Mouse (Mus musculus): Measurements from ENCODE around the gene Mfsd10. TPM values are rescaled to one million over a fixed set of nuclear protein-coding genes. Genes with fewer than 3 reads are reported as not detected.

Gene Mfsd10
- polyA plus RNA-seq, 1 experiment: 77.7 TPM

DNA sequence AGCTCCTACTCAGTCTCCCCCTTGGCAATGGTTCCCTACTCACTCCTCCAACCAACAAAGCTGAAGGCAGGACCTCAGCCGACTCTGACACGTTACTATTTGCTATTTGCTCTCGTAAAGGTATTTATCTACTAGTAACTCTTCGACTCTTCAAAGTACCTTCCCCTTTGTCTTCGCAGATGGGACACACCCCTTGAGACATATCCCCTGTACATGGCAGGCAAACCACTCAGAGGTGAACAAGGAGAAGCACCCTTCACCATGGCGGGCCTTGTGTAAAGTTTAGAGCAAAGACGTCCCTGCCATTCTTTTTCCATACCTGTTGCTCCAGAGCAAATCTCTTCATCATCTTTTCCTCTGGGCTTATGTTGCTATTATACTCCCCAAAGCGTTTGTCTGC is 20.5 kb upstream of the Mfsd10 start:
- Histone ChIP-seq H3K4me3 (replicated peaks; ENCODE audit: control insufficient read depth, low read depth, low read length) (no peak overlapping the region), H3K27ac (ENCODE audit: control insufficient read depth, insufficient read depth, low read depth, low read length, poor library complexity) (no peak overlapping the region), H3K4me1 (ENCODE audit: control insufficient read depth, insufficient read depth, low read length) (no peaks in the 10 kb centered on the region; the same call in 1 of the 2 replicates)
- WGBS: 90% methylated on average over 8 of the region's 8 CpGs
- TF ChIP-seq CTCF (IDR thresholded peaks at IDR 0.05; ENCODE audit: control insufficient read depth, insufficient read depth, low read length) (no peak), POLR2A (IDR thresholded peaks at IDR 0.05; ENCODE audit: borderline replicate concordance, control insufficient read depth, low read depth, low read length) (no peak)

DNA sequence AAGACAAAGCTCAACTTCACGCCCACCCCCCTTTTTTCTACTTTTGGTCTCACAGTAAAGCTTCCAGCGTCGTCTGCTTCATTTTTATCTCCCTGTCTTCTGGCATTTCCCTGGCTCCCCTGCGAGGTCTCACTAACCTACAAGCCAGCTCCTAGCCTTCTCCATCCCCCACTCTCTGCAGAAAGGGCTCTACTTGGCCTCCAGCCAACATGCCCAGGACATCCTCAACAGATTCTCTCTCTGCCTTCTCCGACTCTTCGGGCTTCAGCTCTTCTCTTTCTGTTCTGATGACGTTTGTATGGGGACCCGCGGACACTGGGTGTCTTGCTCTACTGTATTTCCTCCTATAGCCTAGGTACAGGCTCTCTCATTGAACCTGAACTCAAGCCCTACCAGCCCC is 17.9 kb upstream of the Mfsd10 start:
- TF ChIP-seq CTCF (IDR thresholded peaks at IDR 0.05; ENCODE audit: control insufficient read depth, insufficient read depth, low read length): no peak
- no peak for TF ChIP-seq POLR2A (IDR thresholded peaks at IDR 0.05; ENCODE audit: borderline replicate concordance, control insufficient read depth, low read depth, low read length)
- H3K4me1 ChIP-seq (ENCODE audit: control insufficient read depth, insufficient read depth, low read length): no peaks in the 10 kb centered on the region
- H3K4me3 ChIP-seq (replicated peaks; ENCODE audit: control insufficient read depth, low read depth, low read length): no peak overlapping the region
- no peak overlapping the region for H3K27ac ChIP-seq (ENCODE audit: control insufficient read depth, insufficient read depth, low read depth, low read length, poor library complexity)
- WGBS: 87% methylated on average over 9 of the region's 9 CpGs

DNA sequence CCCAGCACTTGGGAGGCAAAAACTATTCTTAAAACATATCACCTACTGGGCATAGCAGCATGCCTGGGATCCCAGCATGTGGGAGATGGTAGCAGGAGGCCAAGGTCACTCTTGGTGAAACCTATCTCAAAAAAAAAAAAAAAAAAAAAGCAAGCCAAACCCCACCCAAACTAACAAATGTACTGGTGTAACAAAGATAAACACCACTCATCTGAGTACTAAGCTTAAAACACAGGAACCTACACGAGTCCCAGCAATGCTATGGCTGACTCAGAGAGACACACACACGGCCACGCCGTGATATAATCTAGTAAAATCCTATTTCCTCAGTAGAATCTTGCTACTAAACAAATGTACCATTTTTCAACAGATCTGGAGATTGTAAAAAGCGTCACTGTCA is 15.9 kb upstream of the Mfsd10 start:
- Histone ChIP-seq H3K4me1 (ENCODE audit: control insufficient read depth, insufficient read depth, low read length) (no peaks in the 10 kb centered on the region), H3K4me3 (replicated peaks; ENCODE audit: control insufficient read depth, low read depth, low read length) (no peak overlapping the region), H3K27ac (ENCODE audit: control insufficient read depth, insufficient read depth, low read depth, low read length, poor library complexity) (no peak overlapping the region)
- no peak for TF ChIP-seq POLR2A (IDR thresholded peaks at IDR 0.05; ENCODE audit: borderline replicate concordance, control insufficient read depth, low read depth, low read length)
- no peak for TF ChIP-seq CTCF (IDR thresholded peaks at IDR 0.05; ENCODE audit: control insufficient read depth, insufficient read depth, low read length)
- WGBS: 60% methylated on average over 5 of the region's 5 CpGs

DNA sequence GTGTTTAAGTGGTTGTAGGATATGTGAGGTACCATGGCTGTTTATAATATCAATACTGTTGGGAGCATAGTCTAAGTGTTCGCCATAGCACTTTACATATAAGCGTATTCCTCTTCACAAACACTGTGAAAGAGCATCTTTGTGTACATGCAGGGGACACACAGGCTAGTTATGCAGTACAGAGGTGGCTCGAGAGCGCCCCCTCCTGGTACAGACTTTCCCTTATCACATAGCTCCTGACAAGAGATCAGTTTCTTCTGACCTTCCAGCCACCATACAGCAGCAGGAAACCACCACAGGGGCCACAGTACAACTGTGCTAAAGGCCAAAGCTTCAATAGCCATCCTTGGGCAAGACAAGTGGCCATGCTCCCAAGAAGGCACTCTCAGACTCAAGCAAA is 10.6 kb upstream of the Mfsd10 start:
- no peaks in the 10 kb centered on the region for H3K4me1 ChIP-seq (ENCODE audit: control insufficient read depth, insufficient read depth, low read length)
- H3K4me3 ChIP-seq (replicated peaks; ENCODE audit: control insufficient read depth, low read depth, low read length): no peak overlapping the region
- no peak overlapping the region for H3K27ac ChIP-seq (ENCODE audit: control insufficient read depth, insufficient read depth, low read depth, low read length, poor library complexity)
- TF ChIP-seq POLR2A (IDR thresholded peaks at IDR 0.05; ENCODE audit: borderline replicate concordance, control insufficient read depth, low read depth, low read length) (no peak), CTCF (IDR thresholded peaks at IDR 0.05; ENCODE audit: control insufficient read depth, insufficient read depth, low read length) (peak; percentile 87)
- WGBS: 46% methylated on average over 4 of the region's 4 CpGs

DNA sequence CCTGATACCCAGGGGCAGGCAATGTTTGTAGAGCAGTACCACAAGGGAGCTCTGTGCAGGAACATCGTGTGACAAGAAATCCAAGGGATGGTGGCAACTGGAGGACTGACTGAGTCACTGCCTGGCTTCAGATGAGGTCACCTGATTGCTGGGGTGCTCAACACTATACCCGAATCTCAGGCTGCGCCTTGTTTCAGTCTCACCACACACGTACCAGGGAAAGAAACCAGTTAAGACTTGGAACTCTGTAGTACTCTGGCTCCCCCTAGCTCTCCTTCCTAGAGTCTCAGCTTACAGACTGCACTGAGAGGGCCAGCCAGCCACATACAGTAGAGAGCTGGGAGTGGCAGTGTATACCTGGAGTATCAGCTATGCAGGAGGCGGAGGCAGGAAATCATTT is 5.9 kb upstream of the Mfsd10 start:
- WGBS: 59% methylated on average over 5 of the region's 5 CpGs
- no peak overlapping the region for H3K27ac ChIP-seq (ENCODE audit: control insufficient read depth, insufficient read depth, low read depth, low read length, poor library complexity)
- no peak overlapping the region for H3K4me3 ChIP-seq (replicated peaks; ENCODE audit: control insufficient read depth, low read depth, low read length)
- H3K4me1 ChIP-seq (ENCODE audit: control insufficient read depth, insufficient read depth, low read length): peaks cover 2% of the 10 kb centered on the region; the same call in 1 of the 2 replicates
- TF ChIP-seq CTCF (IDR thresholded peaks at IDR 0.05; ENCODE audit: control insufficient read depth, insufficient read depth, low read length): peak; percentile 63
- TF ChIP-seq POLR2A (IDR thresholded peaks at IDR 0.05; ENCODE audit: borderline replicate concordance, control insufficient read depth, low read depth, low read length): no peak

DNA sequence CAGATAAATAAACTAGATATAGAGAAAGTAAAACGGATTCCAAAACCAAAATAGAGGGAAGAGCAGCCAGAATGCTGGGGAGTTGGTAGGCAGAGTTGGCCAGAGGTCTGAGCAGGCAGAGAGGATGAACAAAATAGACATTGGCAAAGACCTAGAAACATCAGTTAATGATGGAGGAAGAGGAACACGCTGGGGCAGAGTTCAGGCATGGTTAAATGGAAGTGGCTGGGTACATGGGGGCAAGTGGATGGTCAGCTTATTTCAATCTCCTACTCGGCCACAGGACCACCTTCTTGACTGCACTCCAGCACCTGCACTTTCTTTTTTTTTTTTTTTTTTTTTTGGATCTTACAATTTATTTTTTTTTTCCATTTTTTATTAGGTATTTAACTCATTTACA is 5.0 kb upstream of the Mfsd10 start:
- Histone ChIP-seq H3K4me3 (replicated peaks; ENCODE audit: control insufficient read depth, low read depth, low read length) (no peak overlapping the region), H3K27ac (ENCODE audit: control insufficient read depth, insufficient read depth, low read depth, low read length, poor library complexity) (no peak overlapping the region), H3K4me1 (ENCODE audit: control insufficient read depth, insufficient read depth, low read length) (peaks cover 5% of the 10 kb centered on the region; the same call in 1 of the 2 replicates)
- 84% methylated on average over 3 of the region's 3 CpGs for WGBS
- TF ChIP-seq POLR2A (IDR thresholded peaks at IDR 0.05; ENCODE audit: borderline replicate concordance, control insufficient read depth, low read depth, low read length) (no peak), CTCF (IDR thresholded peaks at IDR 0.05; ENCODE audit: control insufficient read depth, insufficient read depth, low read length) (no peak)

DNA sequence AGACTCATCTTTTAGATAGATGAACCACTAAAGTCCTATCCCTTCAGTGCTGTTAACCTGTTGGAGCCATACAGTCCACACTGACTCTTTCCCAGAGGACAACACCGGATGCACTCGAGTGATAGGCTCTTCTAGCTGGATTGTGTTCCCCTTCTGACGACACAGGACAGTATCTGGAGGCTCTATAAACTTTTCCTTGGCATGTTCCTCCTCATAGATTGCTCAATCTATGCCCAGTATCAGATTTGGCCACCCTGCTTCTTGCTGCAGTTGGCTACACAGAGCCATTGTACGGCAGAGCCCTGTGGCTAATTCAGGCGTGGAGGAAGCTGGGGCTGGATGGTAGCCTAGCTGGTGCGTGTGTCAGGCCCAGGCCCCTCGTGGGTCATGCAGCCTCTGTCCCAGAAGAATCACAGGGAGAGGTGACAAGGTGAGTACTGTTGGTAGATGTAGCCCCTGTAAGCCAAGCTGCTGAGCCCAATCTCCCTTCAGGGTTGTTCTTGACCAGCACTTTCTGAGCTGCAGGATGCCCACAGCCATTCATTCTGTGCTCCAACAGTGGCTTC is 662 bp upstream of the Mfsd10 start:
- no peak for TF ChIP-seq CTCF (IDR thresholded peaks at IDR 0.05; ENCODE audit: control insufficient read depth, insufficient read depth, low read length)
- no peak for TF ChIP-seq POLR2A (IDR thresholded peaks at IDR 0.05; ENCODE audit: borderline replicate concordance, control insufficient read depth, low read depth, low read length)
- no peak overlapping the region for H3K4me3 ChIP-seq (replicated peaks; ENCODE audit: control insufficient read depth, low read depth, low read length)
- H3K27ac ChIP-seq (ENCODE audit: control insufficient read depth, insufficient read depth, low read depth, low read length, poor library complexity): no peak overlapping the region; the same call in 1 of the 2 replicates
- 36% methylated on average over 7 of the region's 7 CpGs for WGBS
- H3K4me1 ChIP-seq (ENCODE audit: control insufficient read depth, insufficient read depth, low read length): peaks cover 8% of the 10 kb centered on the region; the same call in 1 of the 2 replicates

DNA sequence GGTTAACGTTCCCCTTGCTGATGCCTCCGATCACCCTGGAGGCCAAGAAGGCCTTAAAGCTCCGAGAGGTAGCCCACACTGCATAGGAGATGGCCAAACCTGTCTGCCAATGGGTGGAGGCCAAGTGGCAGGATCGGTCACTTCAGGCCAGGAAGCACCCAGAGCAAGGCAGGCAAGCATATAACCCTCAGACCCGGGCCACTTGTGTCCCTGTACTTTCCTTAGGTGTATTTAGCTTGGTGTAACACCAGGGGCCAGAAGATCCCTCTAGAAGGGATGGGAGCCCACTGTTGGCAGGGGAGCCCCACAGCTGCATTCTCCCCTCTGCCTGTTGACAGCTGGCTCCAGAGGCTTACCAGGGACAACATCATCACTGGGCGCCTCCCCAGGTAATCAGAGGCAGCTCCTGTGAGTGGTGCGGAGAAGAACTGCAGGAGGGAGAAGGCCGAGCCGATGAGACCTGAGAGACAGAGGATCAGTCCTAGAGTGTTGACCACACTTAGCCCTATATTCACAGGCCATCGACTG is 1.3 kb downstream of the Mfsd10 start:
- peaks cover 8% of the 10 kb centered on the region; the same call in 1 of the 2 replicates for H3K4me1 ChIP-seq (ENCODE audit: control insufficient read depth, insufficient read depth, low read length)

More for the DNA sequence above, 1.3 kb downstream of the Mfsd10 start:
- WGBS: 62% methylated on average over 10 of the region's 10 CpGs
- H3K4me3 ChIP-seq (replicated peaks; ENCODE audit: control insufficient read depth, low read depth, low read length): peak overlapping the region; percentile 5
- H3K27ac ChIP-seq (ENCODE audit: control insufficient read depth, insufficient read depth, low read depth, low read length, poor library complexity): peak overlapping the region; percentile 65
- no peak for TF ChIP-seq POLR2A (IDR thresholded peaks at IDR 0.05; ENCODE audit: borderline replicate concordance, control insufficient read depth, low read depth, low read length)
- TF ChIP-seq CTCF (IDR thresholded peaks at IDR 0.05; ENCODE audit: control insufficient read depth, insufficient read depth, low read length): no peak

Measured in bone marrow, adult 2 months (tissue).